Mouse (Mus musculus) lung, postnatal 0 days (tissue): Measurements from ENCODE around the gene Cmip.

Experiments used
- CTCF ChIP-seq: IDR thresholded peaks from 2 replicates; pipeline ENCODE4 v1.5.1; 2016; ENCODE audit warnings: antibody characterized with exemption, mild to moderate bottlenecking
- EP300 ChIP-seq: IDR thresholded peaks from 2 replicates; pipeline ENCODE4 v1.6.1; 2016; ENCODE audit warnings: antibody characterized with exemption, mild to moderate bottlenecking, control low read depth

DNA sequence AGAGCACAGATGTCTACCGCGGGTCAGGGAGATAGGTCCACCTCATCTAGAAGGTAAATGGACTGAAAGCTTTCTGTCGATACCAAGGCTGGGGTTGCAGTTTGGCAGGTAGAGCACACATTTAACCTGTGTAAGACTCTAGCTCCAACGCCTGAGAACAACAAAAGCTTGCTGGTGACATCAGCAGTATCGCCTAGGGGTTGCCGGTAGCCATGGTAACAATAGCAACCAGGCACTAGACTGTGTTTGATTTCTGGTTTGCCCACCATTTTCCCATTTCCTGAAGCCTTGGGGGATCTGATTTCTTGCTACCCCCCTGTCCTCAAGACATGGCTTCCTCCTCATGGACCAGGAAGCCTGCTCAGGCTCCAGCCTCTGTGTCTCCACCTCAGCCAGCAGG is 197.1 kb downstream of the Cmip start:
- no peak for TF ChIP-seq CTCF
- TF ChIP-seq EP300 = no peak
